Mouse (Mus musculus) brown adipose tissue, adult 24 weeks (tissue): Measurements from ENCODE around the gene Mfsd7a. TPM values are rescaled to one million over a fixed set of nuclear protein-coding genes. Genes with fewer than 3 reads are reported as not detected.

ENCODE experiments used
- H3K27ac ChIP-seq: fragments of 200-500 bp; replicated peaks from 2 replicates; pipeline ENCODE4 v1.5.1; 2012; ENCODE audit warnings: low read depth, mild to moderate bottlenecking, low read length
- H3K4me1 ChIP-seq: fragments of 200-500 bp; 2 replicates; pipeline ENCODE4 v1.6.1; 2012; ENCODE audit warnings: low read length, mixed read lengths; ENCODE audit not compliant: control insufficient read depth, insufficient read depth, insufficient read length
- H3K4me3 ChIP-seq: fragments of 200-500 bp; 2 replicates; pipeline ENCODE4 v1.5.1; 2012; ENCODE audit warnings: low read depth, mild to moderate bottlenecking, low read length, moderate library complexity; ENCODE audit not compliant: insufficient read depth
- polyA plus RNA-seq: library from polyadenylated mRNA; stranded (reverse); fragments of >200 nt; gene quantifications from 2 replicates; pipeline ENCODE4 v1.2.4, GENCODE M21; 2012; ENCODE audit not compliant: missing spikeins, insufficient read depth, insufficient read length

The Mfsd7a gene
- polyA plus RNA-seq, 1 experiment = 0.55 TPM

DNA sequence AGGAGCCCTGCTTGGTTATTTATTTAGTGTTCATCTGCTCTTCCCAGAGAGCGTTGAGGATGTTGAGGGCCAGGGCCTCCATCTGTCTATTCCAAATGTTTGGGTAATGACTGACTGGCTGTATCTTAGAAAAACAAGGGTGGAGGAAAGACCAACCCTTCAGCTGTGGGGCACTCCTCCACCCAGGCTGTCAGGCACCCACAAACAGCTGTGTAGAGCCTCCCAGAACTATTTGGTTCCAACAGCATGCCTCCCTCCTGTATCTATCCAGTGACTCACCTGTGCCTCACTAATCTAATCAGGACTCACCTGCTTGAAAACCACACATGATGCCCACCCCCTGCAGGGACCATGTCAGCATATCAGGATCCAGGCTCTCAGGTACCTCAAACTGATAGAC is 3.7 kb upstream of the Mfsd7a start:
- Histone ChIP-seq H3K4me3 (no peak overlapping the region), H3K4me1 (peaks cover 6% of the 10 kb centered on the region; the same call in 1 of the 2 replicates), H3K27ac (no peak overlapping the region)

GRCm38 (mm10) chr5:108451611-108452010 is 2.9 kb upstream of the Mfsd7a start:
- H3K4me1 ChIP-seq = peaks cover 6% of the 10 kb centered on the region; the same call in 1 of the 2 replicates
- H3K4me3 ChIP-seq = no peak overlapping the region
- no peak overlapping the region for H3K27ac ChIP-seq

- H3K27ac ChIP-seq = no peak overlapping the region
- H3K4me1 ChIP-seq = peaks cover 6% of the 10 kb centered on the region; the same call in 1 of the 2 replicates
- no peak overlapping the region for H3K4me3 ChIP-seq
Observed at GRCm38 (mm10) chr5:108450837-108451540, 2.3 kb upstream of the Mfsd7a start.

GRCm38 (mm10) chr5:108447857-108448256 is 834 bp downstream of the Mfsd7a start:
- H3K27ac ChIP-seq = no peak overlapping the region
- H3K4me1 ChIP-seq = peaks cover 6% of the 10 kb centered on the region; the same call in 1 of the 2 replicates
- H3K4me3 ChIP-seq = peak overlapping the region; percentile 65

GRCm38 (mm10) chr5:108446973-108447372 is 1.7 kb downstream of the Mfsd7a start:
- H3K27ac ChIP-seq = no peak overlapping the region
- H3K4me3 ChIP-seq = no peak overlapping the region
- H3K4me1 ChIP-seq = peaks cover 6% of the 10 kb centered on the region; the same call in 1 of the 2 replicates

- Histone ChIP-seq H3K4me3 (no peak overlapping the region), H3K4me1 (no peaks in the 10 kb centered on the region; the same call in 1 of the 2 replicates), H3K27ac (no peak overlapping the region)
Observed at GRCm38 (mm10) chr5:108436101-108436500, 12.6 kb downstream of the Mfsd7a start.

DNA sequence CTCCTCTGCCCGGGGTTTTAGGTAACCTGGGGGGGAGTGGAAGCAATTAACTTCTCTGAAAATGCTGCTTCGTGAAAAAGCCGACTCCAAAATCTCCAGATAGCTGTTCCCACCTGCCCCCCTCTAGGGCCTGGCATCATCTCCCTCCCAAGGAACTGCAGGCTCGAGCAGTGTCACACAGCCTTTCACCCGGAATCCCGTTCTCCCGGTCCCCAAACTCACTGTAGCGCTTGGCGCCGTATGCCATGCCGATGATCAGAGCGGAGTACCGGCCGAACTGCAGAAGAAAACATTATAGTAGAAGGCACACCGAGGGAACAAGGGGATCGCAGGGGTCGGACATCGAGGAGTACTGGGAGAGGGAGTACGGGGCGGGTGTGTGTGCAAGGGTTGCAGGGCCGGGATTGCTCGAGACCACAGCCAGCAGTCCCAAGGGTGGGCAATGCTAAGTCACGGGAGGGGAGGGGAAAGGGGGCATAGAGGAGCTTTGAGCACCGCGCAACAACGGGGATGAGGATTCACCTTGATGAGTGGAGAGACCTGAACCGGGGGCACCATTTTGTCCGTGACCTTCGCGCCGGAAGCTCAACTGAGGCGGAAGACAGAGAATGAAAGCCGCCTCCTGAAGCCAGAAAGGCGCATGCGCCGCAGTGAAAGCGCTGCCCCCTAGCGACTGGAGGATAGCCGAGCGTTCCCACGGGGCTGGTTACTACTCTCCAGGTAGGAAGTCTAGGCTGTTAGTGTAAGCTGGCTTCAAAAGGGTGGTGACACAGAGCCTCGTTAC is 14.7 kb downstream of the Mfsd7a start, which contains the start of gene Atp5k:
Atp5k (minus strand) TSS at position 645 of the 784 bp plus-strand sequence.
- peak within 1 kb of the TSS; percentile 97 for H3K27ac ChIP-seq
- peak within 1 kb of the TSS; percentile 92 for H3K4me3 ChIP-seq
- H3K4me1 ChIP-seq = no peaks in the 10 kb centered on the region; the same call in 1 of the 2 replicates

GRCm38 (mm10) chr5:108431196-108431595 is 17.5 kb downstream of the Mfsd7a start:
- no peak overlapping the region for H3K27ac ChIP-seq
- H3K4me3 ChIP-seq = no peak overlapping the region

GRCm38 (mm10) chr5:108427186-108427585 is 21.5 kb downstream of the Mfsd7a start:
- H3K27ac ChIP-seq = no peak overlapping the region
- H3K4me1 ChIP-seq = no peaks in the 10 kb centered on the region
- H3K4me3 ChIP-seq = no peak overlapping the region

More at GRCm38 (mm10) chr5:108431196-108431595, 17.5 kb downstream of the Mfsd7a start:
- H3K4me1 ChIP-seq = no peaks in the 10 kb centered on the region; the same call in 1 of the 2 replicates

DNA sequence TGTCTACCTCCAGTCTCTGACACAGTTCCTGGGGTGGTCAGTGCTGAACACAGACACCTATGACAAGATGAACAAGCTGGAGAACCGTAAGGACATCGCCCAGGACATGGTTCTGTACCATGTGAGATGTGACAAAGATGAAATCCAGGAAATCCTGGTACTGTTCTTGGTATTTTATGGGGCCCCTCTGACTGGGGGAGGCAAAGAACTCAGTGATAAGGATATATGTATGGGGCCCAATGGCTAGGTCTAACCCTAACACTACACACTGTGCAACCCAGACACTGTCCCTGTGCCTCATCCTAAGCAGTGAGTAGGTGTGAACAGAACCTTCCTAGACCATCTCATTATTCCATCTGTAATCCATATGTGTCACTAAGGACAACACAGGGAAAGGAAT is 25.3 kb downstream of the Mfsd7a start:
- no peak overlapping the region for H3K4me3 ChIP-seq
- no peak overlapping the region for H3K27ac ChIP-seq
- H3K4me1 ChIP-seq = no peaks in the 10 kb centered on the region

GRCm38 (mm10) chr5:108422741-108423140 is 25.9 kb downstream of the Mfsd7a start:
- Histone ChIP-seq H3K4me3 (no peak overlapping the region), H3K4me1 (no peaks in the 10 kb centered on the region), H3K27ac (no peak overlapping the region)

DNA sequence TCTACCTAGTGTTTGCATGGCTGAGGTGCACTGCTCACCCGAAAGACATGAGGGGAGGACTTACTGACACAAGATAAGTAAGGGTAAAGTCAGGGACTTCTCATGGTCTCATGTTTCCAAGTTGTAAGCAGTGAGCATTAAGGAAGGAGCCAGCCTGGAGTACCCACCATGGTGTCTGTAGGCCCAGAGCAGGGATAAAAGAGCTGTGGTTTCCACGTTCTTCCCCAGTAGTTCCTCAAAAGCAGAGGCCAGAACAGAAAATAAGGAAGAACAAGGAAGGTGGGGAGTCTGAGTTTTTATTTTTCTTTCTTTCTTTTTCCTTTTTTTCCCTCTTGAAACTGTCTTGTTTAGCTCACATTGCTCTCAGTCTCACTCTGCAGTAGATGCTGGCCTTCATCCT is 34.0 kb downstream of the Mfsd7a start:
- no peaks in the 10 kb centered on the region for H3K4me1 ChIP-seq
- H3K4me3 ChIP-seq = no peak overlapping the region
- H3K27ac ChIP-seq = no peak overlapping the region

DNA sequence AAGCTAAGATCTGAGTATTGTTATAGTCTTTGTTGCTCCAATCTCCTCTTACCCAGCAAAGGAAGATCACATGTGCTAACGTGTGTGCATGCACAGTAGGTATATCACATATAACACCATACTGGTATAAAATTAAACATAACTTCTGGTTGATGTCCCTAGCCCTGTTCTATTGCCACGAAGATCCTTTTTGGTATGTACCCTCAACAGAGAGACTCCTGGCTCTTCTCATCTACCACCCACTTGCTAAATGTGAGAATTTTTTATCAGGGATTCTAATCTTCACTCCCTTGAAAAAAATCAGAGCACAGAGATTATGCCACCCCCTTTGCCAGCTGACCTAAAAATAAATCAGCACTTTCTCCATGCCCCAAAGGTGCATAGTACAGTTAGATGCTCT is 41.7 kb downstream of the Mfsd7a start:
- no peak overlapping the region for H3K27ac ChIP-seq
- no peaks in the 10 kb centered on the region for H3K4me1 ChIP-seq
- no peak overlapping the region for H3K4me3 ChIP-seq

DNA sequence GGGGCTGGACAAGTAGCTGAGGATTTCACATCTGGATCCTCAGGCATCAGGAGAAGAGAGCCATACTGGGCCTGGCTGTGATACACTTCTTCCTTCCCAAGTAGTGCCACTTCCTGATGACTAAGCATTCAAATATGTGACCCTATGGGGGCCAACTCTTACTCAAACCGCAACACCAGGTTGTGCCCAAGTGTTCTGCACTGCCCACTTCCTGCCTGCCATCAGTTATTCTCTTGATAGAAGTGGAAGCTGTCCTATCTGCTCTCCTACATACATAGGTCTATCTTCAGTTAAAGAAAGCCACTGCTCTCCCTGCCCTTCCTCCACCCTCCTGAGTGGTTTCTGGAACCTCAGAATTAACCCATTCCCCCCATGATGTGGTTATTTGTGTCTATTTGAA is 43.2 kb downstream of the Mfsd7a start:
- Histone ChIP-seq H3K27ac (no peak overlapping the region), H3K4me1 (no peaks in the 10 kb centered on the region), H3K4me3 (no peak overlapping the region)

- H3K4me1 ChIP-seq = no peaks in the 10 kb centered on the region
- no peak overlapping the region for H3K4me3 ChIP-seq
- no peak overlapping the region for H3K27ac ChIP-seq
Observed at GRCm38 (mm10) chr5:108403453-108403852, 45.2 kb downstream of the Mfsd7a start.
